Mouse (Mus musculus) gastrocnemius, postnatal 25 days (tissue): ENCODE data around the gene Klhl29. TPM values are rescaled to one million over a fixed set of nuclear protein-coding genes. Genes with fewer than 3 reads are reported as not detected.

Experiments
- DNase-seq: peaks from one replicate; pipeline ENCODE4 v3.0.0; 2022
- total RNA-seq, 2 experiments: library from RNA; stranded (reverse); gene quantifications; 1 replicate in 1 of 2; 2 replicates in 1 of 2; pipeline ENCODE4 v1.2.3; 2021

The Klhl29 gene
- total RNA-seq, 2 experiments from 2014 or later = 1.5 to 3.4 TPM

DNA sequence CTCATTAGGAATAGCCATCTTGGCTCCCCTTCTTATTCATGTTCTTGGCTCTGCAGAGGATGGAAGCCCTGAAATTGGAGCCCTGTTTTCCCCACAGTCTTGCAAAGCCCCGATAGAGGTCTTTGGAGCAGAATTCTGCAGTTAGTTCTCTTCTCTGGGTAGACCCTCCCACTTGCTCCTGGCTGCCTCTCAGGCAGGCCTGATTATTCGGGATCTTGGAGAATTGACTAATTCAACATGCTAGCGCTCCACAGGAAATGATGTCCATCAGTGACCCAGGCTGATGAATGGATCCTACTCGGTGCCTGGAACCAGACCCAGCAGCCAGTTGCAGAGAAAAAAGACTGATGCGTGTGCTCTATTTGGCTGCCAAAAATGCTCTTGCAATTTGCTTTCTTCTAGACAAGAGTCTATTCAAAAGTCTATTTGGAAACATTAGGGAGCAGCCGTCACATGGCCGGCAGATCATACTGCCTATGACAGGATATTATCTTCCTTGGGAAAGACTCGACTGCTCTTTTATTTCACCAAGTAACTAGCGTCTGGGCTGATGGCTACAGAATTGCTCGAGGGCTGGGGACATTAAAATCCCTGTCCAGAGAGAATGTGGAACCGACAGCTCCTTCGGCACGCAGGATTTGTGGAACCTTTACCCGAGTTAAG lies 155.4 kb downstream of the Klhl29 start:
- peak; percentile 67 for DNase-seq

DNA sequence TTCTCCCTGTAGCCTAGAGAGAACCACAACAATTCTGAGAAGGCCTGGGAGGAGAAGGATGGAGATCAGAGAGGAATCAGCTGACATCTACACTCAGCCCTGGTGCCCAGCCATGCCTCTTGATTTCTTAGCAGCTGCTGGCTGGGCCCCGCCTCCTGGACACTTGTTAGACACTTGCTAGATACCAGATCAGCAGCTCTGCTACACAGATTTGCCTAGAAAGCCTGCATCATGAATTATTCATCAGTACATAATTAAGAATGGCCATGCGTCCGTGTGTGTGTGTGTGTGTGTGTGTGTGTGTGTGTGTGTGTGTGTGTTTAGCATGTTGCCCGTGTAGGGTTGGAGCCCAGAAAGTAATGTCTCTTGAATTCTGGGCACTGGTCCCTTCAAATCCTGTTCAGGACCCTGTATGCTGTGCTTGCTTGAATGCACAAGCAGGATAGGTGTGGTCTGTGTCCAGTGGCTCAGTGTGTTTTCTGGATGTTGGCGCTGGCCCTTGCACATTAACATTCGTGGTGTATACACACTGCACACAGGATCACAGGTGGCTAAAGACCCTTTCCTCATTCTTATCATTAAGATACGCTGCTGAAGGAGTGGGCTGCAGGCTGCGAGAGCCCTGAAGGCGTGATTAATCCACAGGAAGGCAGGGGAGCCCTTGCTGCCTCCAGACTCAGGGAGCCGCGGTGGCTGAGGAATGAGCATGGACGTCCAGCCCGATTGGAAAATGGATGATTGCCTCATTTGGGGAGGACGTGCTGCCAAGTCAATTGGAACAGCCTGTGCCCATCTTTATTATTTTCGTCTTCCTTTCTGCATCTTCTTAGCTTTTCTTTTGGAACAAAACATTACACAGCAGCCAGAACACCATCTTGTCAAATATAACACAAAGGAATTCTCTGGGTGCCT lies 159.4 kb downstream of the Klhl29 start:
- peak; percentile 46 for DNase-seq

DNA sequence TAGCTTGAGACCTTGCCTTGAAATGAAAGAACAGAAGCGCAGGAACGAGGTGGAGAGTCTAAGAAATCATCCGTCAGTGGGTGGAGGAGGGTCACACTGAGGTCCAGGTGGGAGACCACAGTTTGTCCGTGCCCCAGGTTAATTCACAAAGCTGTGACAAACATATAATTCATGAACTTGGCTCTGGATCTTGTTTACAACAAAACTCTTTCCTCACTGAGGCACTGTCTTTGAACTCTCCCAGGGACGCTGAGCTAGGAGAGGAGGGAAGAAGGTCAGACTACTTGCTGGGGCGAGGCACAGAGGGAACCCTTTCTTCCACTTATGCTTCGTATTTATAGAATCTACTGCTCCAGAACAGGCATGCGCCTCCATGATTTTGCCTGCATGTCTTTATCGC lies 161.2 kb downstream of the Klhl29 start:
- DNase-seq = no peak

DNA sequence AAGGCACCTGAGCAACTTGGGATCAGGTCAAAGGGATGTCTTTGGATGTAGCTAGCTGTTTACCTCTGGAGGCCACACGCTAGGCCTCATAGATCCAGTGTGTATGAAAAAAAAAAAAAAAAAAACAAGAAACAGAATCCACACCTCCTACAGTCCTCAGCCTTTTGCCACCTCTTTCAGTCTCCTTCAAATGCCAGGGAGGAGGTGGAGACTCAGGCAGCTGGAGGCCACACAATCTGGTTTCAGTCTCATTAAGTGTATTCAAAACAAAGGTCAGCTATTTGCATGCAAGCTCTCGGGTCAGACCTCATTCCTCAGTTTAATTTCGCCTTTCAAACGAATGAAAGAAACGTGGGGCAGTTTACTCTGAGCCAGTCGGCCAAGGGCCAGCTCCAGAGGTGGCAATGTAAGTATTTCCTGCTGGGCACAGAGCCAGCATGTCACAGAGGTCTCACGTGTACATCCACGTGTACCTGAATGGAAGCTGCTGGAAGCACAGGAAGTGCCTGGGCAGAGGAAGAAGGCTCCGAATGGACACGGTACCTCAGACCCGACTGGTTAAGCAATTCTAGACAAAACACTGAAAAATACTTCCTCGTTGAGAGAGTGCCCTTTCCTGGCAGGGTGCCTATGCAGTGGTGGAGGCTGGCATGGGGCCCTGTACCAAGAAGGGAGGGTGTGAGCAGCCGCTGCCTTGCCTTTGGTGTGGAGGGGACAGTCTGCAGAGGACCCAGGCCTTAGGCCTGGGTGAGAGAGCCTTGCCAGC lies 162.0 kb downstream of the Klhl29 start:
- DNase-seq = peak; percentile 51

DNA sequence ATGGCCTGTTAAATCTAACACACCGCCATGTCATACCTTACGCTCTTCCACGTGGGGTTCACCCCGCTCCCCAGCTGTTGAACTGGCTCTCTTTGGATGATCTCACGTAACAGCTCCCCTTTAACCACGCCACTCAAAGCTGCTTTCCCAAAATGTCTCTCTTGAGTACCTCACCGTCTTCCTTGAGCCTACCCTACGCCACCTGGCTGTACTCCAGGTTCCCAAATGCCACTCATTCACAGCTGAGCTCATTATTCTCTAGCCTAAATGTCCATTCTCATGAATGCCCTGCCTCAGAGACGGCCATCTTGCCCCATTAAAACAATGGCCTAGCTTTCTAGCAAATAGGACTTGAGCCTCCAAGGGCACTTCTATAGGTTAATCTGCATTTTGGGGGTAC lies 163.6 kb downstream of the Klhl29 start:
- DNase-seq = no peak

DNA sequence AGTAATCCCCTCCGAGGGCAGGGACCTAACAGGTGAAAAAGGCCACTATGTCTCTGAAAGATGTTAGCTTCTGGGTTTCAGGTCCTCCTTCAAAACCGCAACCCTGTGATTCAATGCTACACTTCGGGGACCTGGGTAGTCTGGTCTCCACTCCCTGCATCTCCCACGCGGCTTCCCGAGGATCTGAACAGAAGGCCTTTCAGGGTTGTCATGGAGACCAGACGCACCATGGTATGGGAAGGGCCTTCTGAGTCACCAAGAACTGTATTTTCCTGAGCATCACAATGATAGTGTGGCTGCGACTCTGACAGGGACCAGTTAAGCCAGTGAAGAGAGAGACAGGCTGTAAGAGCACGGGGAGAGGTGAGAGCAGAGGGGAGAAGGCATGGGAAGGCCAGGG lies 164.7 kb downstream of the Klhl29 start:
- no peak for DNase-seq

DNA sequence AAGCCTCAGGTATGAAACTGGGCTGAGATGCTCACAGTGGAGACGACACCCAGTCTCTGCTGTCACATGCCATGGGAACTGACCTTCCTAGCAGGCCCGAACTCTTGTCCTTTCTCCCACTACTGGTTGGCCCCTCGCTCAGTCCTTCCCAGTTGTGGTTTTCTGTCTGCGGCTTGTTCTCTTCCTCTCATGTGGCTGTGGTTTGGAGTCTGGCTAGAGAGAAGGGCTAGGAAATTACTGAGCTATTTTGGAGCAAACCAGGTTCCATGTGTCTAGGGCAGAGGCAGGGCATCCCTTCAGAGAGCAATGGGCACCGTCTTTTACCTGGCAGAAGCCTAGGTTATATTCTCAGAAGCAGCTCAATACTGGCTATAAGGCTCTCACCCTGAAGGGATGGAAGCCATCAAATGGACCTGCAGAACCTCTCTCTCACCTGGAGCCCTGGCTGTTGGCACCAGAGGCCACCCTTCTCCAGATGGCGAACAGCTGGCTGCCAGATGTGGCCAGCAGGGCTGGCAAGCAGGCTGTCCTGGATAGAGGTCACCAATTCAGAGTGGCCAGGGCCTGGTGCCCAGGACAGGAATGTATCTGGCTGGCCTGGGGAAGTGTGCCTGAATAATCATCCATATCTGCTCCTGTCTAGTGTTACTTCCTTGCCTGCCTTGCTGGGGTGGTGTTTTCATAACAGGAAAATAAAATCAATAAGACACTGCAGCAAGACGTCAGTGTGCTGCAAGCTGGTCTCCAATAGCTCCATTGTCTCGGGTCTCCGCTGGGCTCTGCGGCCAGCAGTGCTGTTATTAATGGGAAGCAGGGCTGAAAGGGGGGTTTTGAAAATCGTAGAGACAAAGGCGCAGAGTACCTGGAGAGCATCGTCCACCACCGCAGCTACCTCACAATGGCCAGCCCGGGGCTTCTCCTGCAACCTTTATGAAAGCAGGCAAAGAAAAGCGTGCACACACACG lies 167.3 kb downstream of the Klhl29 start:
- DNase-seq = peak; percentile 54

DNA sequence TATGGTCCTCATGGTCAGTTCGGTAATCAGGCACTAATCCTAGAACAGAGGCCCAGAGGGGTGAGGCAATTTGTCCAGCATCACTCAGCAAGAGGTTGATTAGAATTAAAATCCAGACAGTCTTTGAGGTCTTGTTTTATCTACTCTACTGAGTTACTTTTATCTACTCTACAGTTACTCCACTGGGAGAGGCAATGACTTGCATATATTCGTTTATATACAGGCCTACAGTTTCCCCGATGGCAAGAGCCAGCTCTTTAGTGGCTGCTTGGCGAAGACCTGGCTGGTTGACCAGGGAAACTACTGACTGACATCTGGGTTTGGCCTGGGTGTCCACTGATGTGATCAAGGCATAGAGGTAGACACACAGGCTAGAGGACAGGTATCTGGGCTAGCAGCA lies 168.3 kb downstream of the Klhl29 start:
- no peak for DNase-seq

DNA sequence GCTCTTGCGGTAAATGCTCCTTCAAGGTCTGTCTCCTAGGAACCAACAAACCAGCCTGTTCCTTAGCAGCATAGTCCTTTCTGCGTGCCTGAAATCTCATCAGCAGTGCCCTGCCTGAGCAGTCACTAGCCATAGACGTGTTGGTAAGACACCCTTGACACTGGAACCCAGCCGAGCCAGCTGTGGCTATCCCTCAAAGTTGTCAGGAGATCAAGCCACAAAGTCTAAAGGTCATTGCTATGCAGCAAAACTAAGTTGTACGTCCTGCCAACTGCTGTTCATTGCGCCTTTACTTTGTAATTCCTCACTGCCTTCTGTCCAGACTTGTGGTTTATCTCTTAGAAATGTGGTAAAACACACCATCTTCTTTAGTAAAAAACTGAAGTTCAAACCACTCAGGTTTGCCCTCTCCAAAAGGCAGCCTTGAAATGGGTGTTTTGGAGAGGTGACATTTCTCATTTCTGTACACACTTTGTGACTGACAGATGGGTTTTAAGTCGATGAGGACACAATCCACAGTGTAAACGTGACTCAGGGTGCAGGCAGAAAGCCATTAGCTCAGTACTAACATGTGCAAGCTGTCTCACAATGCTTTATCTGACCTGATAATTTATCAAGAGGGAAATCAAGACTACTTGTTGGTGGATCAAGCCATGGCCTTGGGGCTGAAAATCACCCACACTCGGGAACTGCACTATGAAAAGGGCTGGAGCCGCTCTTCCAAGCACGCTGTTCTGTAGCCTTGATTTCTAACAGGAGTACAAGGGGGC lies 171.2 kb downstream of the Klhl29 start:
- peak; percentile 82 for DNase-seq

DNA sequence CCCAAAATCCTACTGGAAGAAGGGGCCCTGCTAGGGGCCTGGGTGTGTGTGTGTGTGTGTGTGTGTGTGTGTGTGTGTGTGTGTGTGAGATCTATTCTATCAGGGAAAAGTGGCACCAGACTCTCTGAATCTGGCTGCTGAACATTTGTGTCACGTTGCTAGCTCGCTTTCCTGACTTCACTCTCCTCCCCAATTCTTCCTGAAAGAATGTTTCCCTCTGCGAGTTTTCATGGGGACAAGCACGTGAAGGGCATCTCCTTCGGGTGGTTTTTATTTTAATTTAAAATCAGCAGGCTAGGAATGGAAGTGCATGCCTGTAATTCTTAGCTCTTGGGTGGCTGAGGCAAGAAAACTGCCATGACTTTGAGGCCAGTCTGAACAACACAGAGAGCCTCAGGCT lies 172.1 kb downstream of the Klhl29 start:
- no peak for DNase-seq

DNA sequence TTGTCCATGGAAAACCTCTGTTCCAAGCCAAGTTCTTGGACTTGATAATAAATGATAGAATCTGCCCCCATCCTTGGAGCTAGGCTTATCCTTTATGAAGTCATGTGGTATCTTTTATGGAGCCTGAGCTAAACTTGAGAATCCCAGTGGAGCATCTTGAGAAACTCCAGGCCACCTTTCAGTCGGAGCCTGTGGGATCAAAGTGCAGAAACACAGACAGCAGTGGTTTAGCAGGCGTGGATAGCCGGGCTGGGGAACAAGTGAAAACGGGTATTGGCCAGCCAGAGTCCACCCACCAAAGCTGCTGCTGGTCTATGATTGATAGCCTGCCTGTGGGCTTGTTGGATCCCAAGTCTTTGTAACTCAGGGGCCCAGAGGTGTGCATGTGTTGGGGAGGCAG lies 177.2 kb downstream of the Klhl29 start:
- DNase-seq = no peak

DNA sequence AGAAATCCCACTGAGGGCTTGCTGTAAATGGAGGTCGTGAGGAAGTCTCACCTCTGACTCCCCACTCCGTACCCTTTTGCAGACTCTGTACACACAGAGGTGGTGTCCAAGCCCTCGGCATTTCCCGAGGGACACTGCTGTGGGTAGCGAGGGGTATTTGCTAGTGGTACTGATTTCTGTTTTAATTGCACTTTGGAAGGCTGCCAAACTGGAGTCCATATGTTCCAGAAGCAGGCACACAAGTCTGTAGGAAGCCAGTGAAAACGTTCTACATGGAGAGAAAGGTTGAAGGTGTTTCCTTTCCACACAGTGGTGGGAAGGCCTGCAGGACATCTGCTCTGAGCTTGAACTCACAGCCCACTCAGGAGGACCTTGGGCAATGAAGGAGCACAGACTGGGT lies 181.3 kb downstream of the Klhl29 start:
- no peak for DNase-seq

DNA sequence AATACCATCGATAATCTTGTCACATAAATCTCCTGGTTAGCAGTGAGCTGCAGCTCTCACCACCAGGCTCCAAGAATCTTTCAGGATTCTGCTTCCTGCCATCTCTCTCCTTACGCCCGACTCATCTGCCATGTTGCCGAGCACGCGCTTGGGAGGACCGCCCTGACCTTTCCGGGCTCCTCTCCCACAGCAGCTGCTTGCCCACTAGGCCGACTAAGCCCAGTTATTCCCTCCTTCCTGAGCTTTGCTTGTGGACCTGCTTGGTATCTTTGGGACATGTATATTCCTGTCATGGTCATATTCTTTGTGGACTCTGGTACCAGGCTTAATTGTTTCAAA lies 183.1 kb downstream of the Klhl29 start:
- peak; percentile 41 for DNase-seq

DNA sequence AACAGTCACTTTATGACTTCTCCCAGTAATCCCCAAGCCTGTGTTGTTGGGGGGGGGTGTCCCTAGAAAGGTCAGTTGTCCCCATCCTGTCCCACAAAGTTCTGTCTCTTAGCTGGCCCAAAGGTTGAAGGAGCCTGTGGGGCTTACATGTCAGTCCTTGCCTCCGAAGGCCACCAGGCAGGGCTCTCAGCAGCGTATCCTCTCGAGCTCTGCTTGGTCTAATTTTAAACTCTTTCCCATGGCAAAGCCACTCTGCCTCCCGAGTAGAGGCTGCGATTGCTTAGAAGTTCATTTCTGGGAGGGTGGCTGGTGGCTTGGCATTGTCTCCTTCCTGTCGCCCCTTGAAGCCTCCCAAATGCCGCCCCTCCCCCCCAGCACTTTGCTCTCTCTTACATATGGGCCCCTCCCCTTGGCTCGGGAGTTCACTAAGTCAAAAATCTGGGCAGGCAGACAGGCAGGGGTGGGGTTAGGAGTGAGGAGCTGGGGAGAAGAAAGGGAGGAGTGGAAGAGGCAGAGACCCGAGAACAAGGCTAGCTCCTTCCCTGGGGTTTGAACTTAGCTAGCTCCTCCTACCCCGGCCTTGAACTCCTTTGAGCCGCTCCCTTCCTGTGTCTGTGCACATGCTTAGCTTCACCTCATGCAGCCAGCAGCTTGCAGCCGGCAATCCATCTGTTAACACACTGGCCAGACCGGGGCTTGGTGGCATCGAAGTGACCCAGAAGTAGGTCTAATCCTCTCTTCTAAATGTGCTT lies 183.7 kb downstream of the Klhl29 start:
- peak; percentile 81 for DNase-seq

DNA sequence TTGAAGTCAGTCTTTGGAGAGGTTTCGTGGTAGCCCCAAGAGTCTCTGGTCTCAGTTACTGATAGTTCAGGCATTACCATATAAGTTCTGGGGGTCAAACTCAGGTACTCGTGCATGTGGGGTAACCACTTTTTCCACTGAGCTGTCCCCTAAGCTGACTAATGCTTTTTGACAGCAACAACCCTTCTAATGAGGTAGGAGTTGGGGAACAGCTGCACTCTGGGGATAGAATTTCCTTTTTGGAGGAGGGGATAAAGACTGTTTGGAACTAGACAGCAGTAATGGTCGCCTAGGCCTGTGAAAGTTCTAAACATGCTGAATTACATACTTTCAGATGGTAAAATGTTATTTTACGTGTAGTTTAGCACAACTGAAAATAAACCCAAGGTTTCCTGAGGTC lies 184.3 kb downstream of the Klhl29 start:
- DNase-seq = no peak

DNA sequence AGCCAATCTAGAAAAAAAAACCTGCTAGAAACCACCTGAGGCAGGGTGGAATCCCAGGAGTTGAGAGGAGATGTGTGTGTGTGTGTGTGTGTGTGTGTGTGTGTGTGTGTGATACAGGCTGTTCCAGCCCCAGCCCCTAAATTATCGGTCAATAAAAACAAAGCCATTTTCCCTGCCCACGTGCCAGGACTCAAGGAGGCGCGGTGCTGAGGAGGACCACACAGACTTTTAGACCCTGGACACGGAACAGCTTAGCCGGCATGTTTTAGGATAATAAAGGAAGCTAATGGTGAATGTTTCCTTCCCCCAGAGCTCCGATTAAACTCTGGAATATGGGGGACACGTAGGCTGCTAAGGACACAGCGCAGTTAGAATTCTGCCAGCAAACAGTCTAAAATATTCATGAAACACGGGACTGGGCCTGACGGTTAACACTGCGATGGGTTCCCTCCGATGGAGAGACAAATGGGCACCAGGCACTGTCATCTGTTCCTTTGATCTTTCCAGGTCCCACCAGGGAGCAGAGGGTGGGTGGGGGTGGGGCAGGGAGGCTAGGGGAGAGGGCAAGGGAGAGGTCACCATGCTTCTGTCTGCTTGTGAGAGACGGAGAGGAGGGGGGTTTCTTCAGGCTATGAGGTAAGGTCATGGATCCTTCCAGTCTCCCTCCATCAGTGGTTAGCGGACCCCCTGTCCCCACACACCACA lies 185.9 kb downstream of the Klhl29 start:
- DNase-seq = no peak

DNA sequence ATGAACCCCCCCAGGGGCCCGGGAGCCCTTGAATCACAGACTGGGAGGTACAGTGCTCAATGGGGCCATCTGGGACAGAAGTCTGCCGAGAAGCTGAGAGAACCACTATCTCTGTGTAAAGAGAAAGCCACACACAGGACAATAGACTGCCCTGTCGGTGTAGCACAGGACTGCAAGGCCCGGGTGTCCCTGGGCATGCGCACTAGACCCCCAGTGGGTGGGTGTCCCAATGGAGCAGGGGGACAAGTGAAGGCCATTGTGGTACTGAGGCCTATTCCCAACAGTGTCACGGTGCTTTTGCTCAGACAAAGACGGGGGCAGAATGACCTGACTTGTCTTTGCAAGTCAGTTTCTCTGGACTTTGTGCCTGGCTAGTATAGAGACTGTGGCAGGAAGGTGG lies 186.6 kb downstream of the Klhl29 start:
- DNase-seq = no peak

DNA sequence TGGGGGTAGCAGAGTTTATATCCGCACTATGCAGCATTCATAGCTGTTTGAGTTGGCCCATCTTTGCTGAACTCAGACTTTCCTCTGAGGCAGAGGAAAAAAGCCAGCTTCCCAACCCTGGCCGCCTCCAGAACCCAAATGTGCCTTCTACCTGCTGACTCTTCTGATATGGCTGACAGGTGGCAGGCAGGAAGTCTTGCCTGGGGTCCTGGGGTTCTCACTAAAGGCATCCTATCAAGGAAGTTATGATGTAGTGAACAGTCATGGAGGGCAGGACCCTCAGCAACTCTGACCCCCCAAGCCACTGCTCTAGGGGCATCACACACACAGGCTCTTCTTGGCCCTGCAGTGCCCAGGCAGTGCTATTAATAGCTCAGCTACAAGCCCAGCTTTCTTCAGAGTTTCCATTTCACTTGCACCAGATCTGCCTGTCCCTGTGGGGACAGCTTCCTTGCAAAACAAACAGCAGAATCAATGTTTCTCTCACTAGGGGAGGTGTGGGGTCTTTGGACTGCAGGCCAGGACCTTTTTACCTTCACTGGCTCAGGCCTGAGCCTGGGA lies 187.6 kb downstream of the Klhl29 start:
- DNase-seq = peak; percentile 51

DNA sequence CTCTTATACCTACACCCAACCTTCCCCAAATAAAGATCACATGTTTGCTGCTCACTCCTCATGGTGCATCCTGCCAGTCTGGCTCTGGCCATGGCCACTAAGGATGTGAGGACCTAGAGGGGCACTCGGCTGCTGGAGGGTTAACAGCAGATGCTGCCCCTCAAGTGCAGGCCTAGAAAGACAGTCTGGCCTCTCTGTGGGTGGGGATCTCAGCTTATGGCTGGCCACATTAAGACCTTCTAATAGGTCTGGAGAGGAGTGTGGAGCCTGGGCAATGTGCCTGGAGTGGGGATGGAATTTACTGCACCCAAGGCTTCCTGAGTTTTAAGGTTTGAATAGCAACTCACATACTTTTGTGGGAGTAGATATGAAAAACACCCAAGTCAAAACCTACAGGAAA lies 188.8 kb downstream of the Klhl29 start:
- no peak for DNase-seq
